Mouse (Mus musculus) E14TG2a.4 (cell line): ENCODE data around the gene Znrf1.

Experiments
- CTCF ChIP-seq: conservative IDR thresholded peaks from 2 replicates; pipeline ENCODE4 v1.5.1; 2014; ENCODE audit warnings: low read length
- NANOG ChIP-seq: IDR thresholded peaks from 2 replicates; pipeline ENCODE4 v1.6.1; 2014; ENCODE audit warnings: borderline replicate concordance, low read length, mixed read lengths

- TF ChIP-seq CTCF, result no peak
- no peak for TF ChIP-seq NANOG
Observed at GRCm38 (mm10) chr8:111573583-111573982, 37.7 kb downstream of the Znrf1 start.
